In genomic region chr15:83555161-83555974, GRCm38 (mm10) we compare ENCODE assay signal across 8 mouse cellular contexts. TPM values are rescaled to one million over a fixed set of nuclear protein-coding genes. Genes with fewer than 3 reads are reported as not detected.
A peak's percentile ranks its signal among the peaks of the same experiment; 100 is the strongest.
DNase-seq lines count a peak whose midpoint lies in the region; ATAC-seq and TF ChIP-seq lines count a peak whose summit lies in the region.

No protein-coding gene starts in this region.

- under 1% methylated on average over 74 of the region's 74 CpGs for WGBS in forebrain, embryonic 15.5 days
- under 1% methylated on average over 61 of the region's 74 CpGs for WGBS in liver, postnatal 0 days (ENCODE audit: insufficient replicate concordance)
- under 1% methylated on average over 68 of the region's 74 CpGs for WGBS in neural tube, embryonic 13.5 days

- no peaks in the 10 kb centered on the region for H3K9me3 ChIP-seq in ES-E14 (ENCODE audit: control insufficient read depth, insufficient read depth, low read depth, low read length)
- H3K9me3 ChIP-seq in forebrain, embryonic 15.5 days, result no peaks in the 10 kb centered on the region
- no peaks in the 10 kb centered on the region for H3K9me3 ChIP-seq in liver, postnatal 0 days (ENCODE audit: low read length)
- no peaks in the 10 kb centered on the region for H3K9me3 ChIP-seq in neural tube, embryonic 13.5 days

- H3K4me3 ChIP-seq in ES-E14 (ENCODE audit: insufficient read depth in 1 of 2, low read depth in 1 of 2, low read length in 2 of 2, poor library complexity in 1 of 2, severe bottlenecking in 1 of 2), result peak overlapping the region; percentile 96 to 99
- H3K4me3 ChIP-seq in forebrain, embryonic 15.5 days, result peak overlapping the region; percentile 68
- H3K4me3 ChIP-seq in liver, postnatal 0 days (ENCODE audit: low read depth, low read length), result peak overlapping the region; percentile 85
- peak overlapping the region; percentile 90 for H3K4me3 ChIP-seq in neural tube, embryonic 13.5 days

- H3K27ac ChIP-seq in ES-E14 (ENCODE audit: insufficient read depth, low read depth, low read length, poor library complexity, severe bottlenecking), result peak overlapping the region; percentile 75
- peak overlapping the region; percentile 91 for H3K27ac ChIP-seq in forebrain, embryonic 15.5 days (replicated peaks)
- peak overlapping the region; percentile 89 for H3K27ac ChIP-seq in liver, postnatal 0 days (ENCODE audit: low read depth)
- H3K27ac ChIP-seq in neural tube, embryonic 13.5 days (replicated peaks), result peak overlapping the region; percentile 97

- ATAC-seq in forebrain, embryonic 15.5 days (replicated peaks), result peak; percentile 93
- ATAC-seq in liver, postnatal 0 days, result peak; percentile 92
- peak; percentile 88 for ATAC-seq in neural tube, embryonic 13.5 days (ENCODE audit: low read depth)

- H3K4me2 ChIP-seq in forebrain, embryonic 15.5 days (replicated peaks), result peak overlapping the region; percentile 71
- H3K4me2 ChIP-seq in liver, postnatal 0 days (ENCODE audit: low read depth, low read length), result peak overlapping the region; percentile 96
- peak overlapping the region; percentile 82 for H3K4me2 ChIP-seq in neural tube, embryonic 13.5 days

- intact Hi-C loops in heart, postnatal 25 days (cut with DNase I), result no loop called here

- TF ChIP-seq EP300 in liver, postnatal 0 days (IDR thresholded peaks at IDR 0.05; ENCODE audit: low read depth), result no peak

- no peaks in the 10 kb centered on the region for H3K4me1 ChIP-seq in ES-E14 (ENCODE audit: control insufficient read depth in 2 of 2, insufficient read depth in 2 of 2, low read length in 2 of 2, poor library complexity in 1 of 2)
- H3K4me1 ChIP-seq in forebrain, embryonic 15.5 days, result peaks cover 12% of the 10 kb centered on the region
- H3K4me1 ChIP-seq in liver, postnatal 0 days (ENCODE audit: insufficient read depth), result peaks cover 11% of the 10 kb centered on the region
- H3K4me1 ChIP-seq in neural tube, embryonic 13.5 days (replicated peaks), result peaks cover 14% of the 10 kb centered on the region

- in situ Hi-C loops in ES-E14 (cut with MboI; ENCODE audit: low sequenced_read_pairs in 2 of 2, unreplicated experiment in 2 of 2), result no loop called here

- H3K36me3 ChIP-seq in ES-E14 (ENCODE audit: control insufficient read depth, insufficient read depth, low read length, poor library complexity, severe bottlenecking), result peaks cover 11% of the 10 kb centered on the region; the same call in 1 of the 2 replicates
- peaks cover 15% of the 10 kb centered on the region for H3K36me3 ChIP-seq in forebrain, embryonic 15.5 days
- H3K36me3 ChIP-seq in liver, postnatal 0 days (replicated peaks; ENCODE audit: insufficient read depth, low read length), result peaks cover 3% of the 10 kb centered on the region
- peaks cover 31% of the 10 kb centered on the region for H3K36me3 ChIP-seq in neural tube, embryonic 13.5 days

- H3K27me3 ChIP-seq in forebrain, embryonic 15.5 days, result no peaks in the 10 kb centered on the region
- no peaks in the 10 kb centered on the region for H3K27me3 ChIP-seq in liver, postnatal 0 days (ENCODE audit: insufficient read depth, low read length)
- no peaks in the 10 kb centered on the region for H3K27me3 ChIP-seq in neural tube, embryonic 13.5 days

- peak; percentile 68 for DNase-seq in ES-E14 (ENCODE audit: low read depth, low spot score)
- peak; percentile 83 for DNase-seq in cerebellum, adult 11-12 months
- peak; percentile 74 for DNase-seq in heart, postnatal 25 days (ENCODE audit: low spot score)
- DNase-seq in layer of hippocampus, adult 11-12 months (ENCODE audit: low spot score), result peak; percentile 87
- DNase-seq in liver, postnatal 0 days, result peak; percentile 91
- peak; percentile 73 for DNase-seq in telencephalon, adult 2 months (ENCODE audit: low read depth, low spot score)

- peak overlapping the region; percentile 100 for H3K9ac ChIP-seq in ES-E14 (ENCODE audit: insufficient read depth, low read depth, low read length, poor library complexity, severe bottlenecking)
- peak overlapping the region; percentile 90 for H3K9ac ChIP-seq in forebrain, embryonic 15.5 days (replicated peaks)
- peak overlapping the region; percentile 92 for H3K9ac ChIP-seq in liver, postnatal 0 days (replicated peaks)
- peak overlapping the region; percentile 98 for H3K9ac ChIP-seq in neural tube, embryonic 13.5 days

- TF ChIP-seq CTCF in liver, postnatal 0 days (IDR thresholded peaks at IDR 0.05; ENCODE audit: low read depth), result no peak

TF ChIP-seq in ES-E14, 5 proteins besides CTCF, POLR2A, EP300 and RAD21:
- no peak for TF ChIP-seq ZC3H11A (IDR thresholded peaks at IDR 0.05; ENCODE audit: borderline replicate concordance, low read depth, low read length)
- no peak for TF ChIP-seq HCFC1 (IDR thresholded peaks at IDR 0.05; ENCODE audit: borderline replicate concordance, insufficient read depth, low read length)
- TF ChIP-seq CHD2 (IDR thresholded peaks at IDR 0.05; ENCODE audit: low read depth, low read length), result no peak
- TF ChIP-seq MAFK (IDR thresholded peaks at IDR 0.05; ENCODE audit: insufficient read depth, low read depth, low read length), result no peak
- no peak for TF ChIP-seq ZNF384 (IDR thresholded peaks at IDR 0.05; ENCODE audit: low read depth, low read length)

RNA-seq across cellular contexts. Expression of gene Tspo, which starts 8.0 kb away (rescaled TPM):
- total RNA-seq in ES-E14 (2012; rRNA removed), result 43.4 and 44.7 TPM in 2 replicates
- polyA plus RNA-seq in forebrain, embryonic 15.5 days (2015; fragmentation: Nextera tagmentation; extraction: Ambion mirVana), result 10.5 and 11.2 TPM in 2 replicates
- 10 to 100 TPM; 61.7 to 65.1 TPM for total RNA-seq in heart, postnatal 25 days (2021)
- 168 and 183 TPM in 2 replicates for polyA plus RNA-seq in liver, postnatal 0 days (2015; fragmentation: Nextera tagmentation; extraction: Ambion mirVana)
- polyA plus RNA-seq in neural tube, embryonic 13.5 days (2015; fragmentation: Nextera tagmentation; extraction: Ambion mirVana), result 13.1 and 13.4 TPM in 2 replicates

RNA-seq across cellular contexts. Expression of gene Mcat, which starts 8.2 kb away (rescaled TPM):
- total RNA-seq in ES-E14 (2012; rRNA removed), result 24.3 and 30.9 TPM in 2 replicates
- 36.0 and 38.8 TPM in 2 replicates for polyA plus RNA-seq in forebrain, embryonic 15.5 days (2015; fragmentation: Nextera tagmentation; extraction: Ambion mirVana)
- 10 to 100 TPM; 36.6 to 39.6 TPM for total RNA-seq in heart, postnatal 25 days (2021)
- 20.0 and 20.5 TPM in 2 replicates for polyA plus RNA-seq in liver, postnatal 0 days (2015; fragmentation: Nextera tagmentation; extraction: Ambion mirVana)
- 33.4 and 36.3 TPM in 2 replicates for polyA plus RNA-seq in neural tube, embryonic 13.5 days (2015; fragmentation: Nextera tagmentation; extraction: Ambion mirVana)

RNA-seq across cellular contexts. Expression of gene Bik, which starts 28.7 kb away (rescaled TPM):
- 2.5 and 4.4 TPM in 2 replicates for total RNA-seq in ES-E14 (2012; rRNA removed)
- polyA plus RNA-seq in forebrain, embryonic 15.5 days (2015; fragmentation: Nextera tagmentation; extraction: Ambion mirVana), result 0.60 and 1.2 TPM in 2 replicates
- total RNA-seq in heart, postnatal 25 days (2021), result 10 to 100 TPM in 1 of 2 experiments, 1 to 10 TPM in 1; 9.3 to 11.8 TPM
- polyA plus RNA-seq in liver, postnatal 0 days (2015; fragmentation: Nextera tagmentation; extraction: Ambion mirVana), result 6.2 and 6.4 TPM in 2 replicates
- 1.2 and 1.5 TPM in 2 replicates for polyA plus RNA-seq in neural tube, embryonic 13.5 days (2015; fragmentation: Nextera tagmentation; extraction: Ambion mirVana)

RNA-seq across cellular contexts. Expression of gene Ttll12, which starts 39.6 kb away (rescaled TPM):
- 32.2 and 45.5 TPM in 2 replicates for total RNA-seq in ES-E14 (2012; rRNA removed)
- 45.0 and 47.2 TPM in 2 replicates for polyA plus RNA-seq in forebrain, embryonic 15.5 days (2015; fragmentation: Nextera tagmentation; extraction: Ambion mirVana)
- 1 to 10 TPM; 5.5 to 6.1 TPM for total RNA-seq in heart, postnatal 25 days (2021)
- polyA plus RNA-seq in liver, postnatal 0 days (2015; fragmentation: Nextera tagmentation; extraction: Ambion mirVana), result 10.9 and 12.9 TPM in 2 replicates
- 37.3 and 42.0 TPM in 2 replicates for polyA plus RNA-seq in neural tube, embryonic 13.5 days (2015; fragmentation: Nextera tagmentation; extraction: Ambion mirVana)

RNA-seq across cellular contexts. Expression of gene Ttll1, which starts 44.7 kb away (rescaled TPM):
- total RNA-seq in ES-E14 (2012; rRNA removed), result 5.3 and 7.2 TPM in 2 replicates
- polyA plus RNA-seq in forebrain, embryonic 15.5 days (2015; fragmentation: Nextera tagmentation; extraction: Ambion mirVana), result 101 and 103 TPM in 2 replicates
- total RNA-seq in heart, postnatal 25 days (2021), result 10 to 100 TPM; 49.0 to 53.0 TPM
- 2.7 and 3.2 TPM in 2 replicates for polyA plus RNA-seq in liver, postnatal 0 days (2015; fragmentation: Nextera tagmentation; extraction: Ambion mirVana)
- polyA plus RNA-seq in neural tube, embryonic 13.5 days (2015; fragmentation: Nextera tagmentation; extraction: Ambion mirVana), result 107 and 108 TPM in 2 replicates

Comparison
In these comparisons a context has a peak if more than half of its experiments do, and no peak if none do; other contexts are left out.
1. Peak in every context shown above with its lines: DNase-seq, ATAC-seq, H3K4me3 ChIP-seq and H3K27ac ChIP-seq.
2. RNA of gene Tspo, which starts 8.0 kb away (polyA plus RNA-seq): 168 to 183 TPM in liver, postnatal 0 days; 13.1 to 13.4 TPM in neural tube, embryonic 13.5 days and 10.5 to 11.2 TPM in forebrain, embryonic 15.5 days; every median in the first group is over 10 times any median in the second.